Mouse (Mus musculus) kidney, postnatal 0 days (tissue): ENCODE measurements around the gene Pi4ka. TPM values are rescaled to one million over a fixed set of nuclear protein-coding genes. Genes with fewer than 3 reads are reported as not detected.

Experiments used
- ATAC-seq: fragments of 200-750 bp; cut with Nextera tagmentation; replicated peaks from 2 replicates; pipeline ENCODE4 v1.8.0; 2017; ENCODE audit warnings: low read depth, moderate number of reproducible peaks, moderate TSS enrichment, moderate library complexity; ENCODE audit not compliant: low FRiP score
- DNase-seq: peaks from one replicate; pipeline ENCODE4 v3.0.0-alpha.2; 2016; ENCODE audit warnings: low spot score
- H3K27ac ChIP-seq: fragments of 300-500 bp; sonication (generic); 2 replicates; pipeline ENCODE4 v1.5.1; 2014; ENCODE audit warnings: mild to moderate bottlenecking
- H3K27me3 ChIP-seq: fragments of 300-500 bp; sonication (generic); 2 replicates; pipeline ENCODE4 v1.6.1; 2014; ENCODE audit warnings: low read length, mixed read lengths; ENCODE audit not compliant: insufficient read depth
- H3K36me3 ChIP-seq: fragments of 300-500 bp; sonication (generic); 2 replicates; pipeline ENCODE4 v1.6.1; 2014; ENCODE audit warnings: low read length, mixed read lengths; ENCODE audit not compliant: insufficient read depth
- H3K4me1 ChIP-seq: fragments of 300-500 bp; sonication (generic); replicated peaks from 2 replicates; pipeline ENCODE4 v1.6.1; 2014; ENCODE audit warnings: antibody characterized with exemption, low read length, mixed read lengths; ENCODE audit not compliant: insufficient read depth
- H3K4me2 ChIP-seq: fragments of 300-500 bp; sonication (generic); 2 replicates; pipeline ENCODE4 v1.6.1; 2014; ENCODE audit warnings: mild to moderate bottlenecking, low read length, moderate library complexity, mixed read lengths
- H3K4me3 ChIP-seq: fragments of 300-500 bp; sonication (generic); replicated peaks from 2 replicates; pipeline ENCODE4 v1.5.1; 2014; ENCODE audit warnings: low read depth, low read length
- H3K9ac ChIP-seq: fragments of 300-500 bp; sonication (generic); 2 replicates; pipeline ENCODE4 v1.6.1; 2014; ENCODE audit warnings: low read depth, low read length
- H3K9me3 ChIP-seq: fragments of 300-500 bp; sonication (generic); replicated peaks from 2 replicates; pipeline ENCODE4 v1.6.1; 2016; ENCODE audit warnings: low read length, inconsistent platforms, mixed read lengths
- CTCF ChIP-seq: IDR thresholded peaks from 2 replicates; pipeline ENCODE4 v1.5.1; 2016; ENCODE audit warnings: antibody characterized with exemption, low read depth, mild to moderate bottlenecking, moderate library complexity
- WGBS: fragments of 180-500 bp; shearing (Covaris S2); extraction: QIAGEN DNeasy Blood & Tissue Kit; methylation state at CpG from one replicate; pipeline ENCODE4 v1.1.7; 2014; 5-methylcytosine and 5-hydroxymethylcytosine counted together
- polyA plus RNA-seq: library from polyadenylated mRNA; unstranded; fragments of >200 nt; fragmentation: Nextera tagmentation; extraction: Ambion mirVana; gene quantifications from 2 replicates; pipeline ENCODE4 v1.2.1, GENCODE M21; 2015

Pi4ka gene
- polyA plus RNA-seq, 1 experiment from 2014 or later = 27.3 TPM

- Histone ChIP-seq H3K27ac (no peak overlapping the region), H3K9ac (no peak overlapping the region), H3K27me3 (peaks cover 4% of the 10 kb centered on the region; the same call in 1 of the 2 replicates), H3K36me3 (peaks cover 29% of the 10 kb centered on the region), H3K4me2 (no peak overlapping the region), H3K9me3 (no peaks in the 10 kb centered on the region), H3K4me3 (no peak overlapping the region), H3K4me1 (peaks cover 14% of the 10 kb centered on the region)
- no peak for TF ChIP-seq CTCF
- ATAC-seq (no peak), DNase-seq (no peak)
- WGBS = 87% methylated on average over 11 of the region's 11 CpGs
Observed at GRCm38 (mm10) chr16:17280471-17280870, 125.6 kb downstream of the Pi4ka start.

- no peak for TF ChIP-seq CTCF
- Histone ChIP-seq H3K4me2 (peak overlapping the region; percentile 95), H3K27ac (no peak overlapping the region), H3K4me1 (peaks cover 14% of the 10 kb centered on the region), H3K4me3 (peak overlapping the region; percentile 27), H3K9me3 (no peaks in the 10 kb centered on the region), H3K9ac (no peak overlapping the region), H3K27me3 (peaks cover 4% of the 10 kb centered on the region; the same call in 1 of the 2 replicates), H3K36me3 (peaks cover 14% of the 10 kb centered on the region)
- DNase-seq (peak; percentile 47), ATAC-seq (0 out of 2 replicates have a peak, but pooled peaks have one; percentile 9)
- WGBS = 3% methylated on average over 61 of the region's 61 CpGs
Observed at GRCm38 (mm10) chr16:17277342-17278211, 128.5 kb downstream of the Pi4ka start.

DNA sequence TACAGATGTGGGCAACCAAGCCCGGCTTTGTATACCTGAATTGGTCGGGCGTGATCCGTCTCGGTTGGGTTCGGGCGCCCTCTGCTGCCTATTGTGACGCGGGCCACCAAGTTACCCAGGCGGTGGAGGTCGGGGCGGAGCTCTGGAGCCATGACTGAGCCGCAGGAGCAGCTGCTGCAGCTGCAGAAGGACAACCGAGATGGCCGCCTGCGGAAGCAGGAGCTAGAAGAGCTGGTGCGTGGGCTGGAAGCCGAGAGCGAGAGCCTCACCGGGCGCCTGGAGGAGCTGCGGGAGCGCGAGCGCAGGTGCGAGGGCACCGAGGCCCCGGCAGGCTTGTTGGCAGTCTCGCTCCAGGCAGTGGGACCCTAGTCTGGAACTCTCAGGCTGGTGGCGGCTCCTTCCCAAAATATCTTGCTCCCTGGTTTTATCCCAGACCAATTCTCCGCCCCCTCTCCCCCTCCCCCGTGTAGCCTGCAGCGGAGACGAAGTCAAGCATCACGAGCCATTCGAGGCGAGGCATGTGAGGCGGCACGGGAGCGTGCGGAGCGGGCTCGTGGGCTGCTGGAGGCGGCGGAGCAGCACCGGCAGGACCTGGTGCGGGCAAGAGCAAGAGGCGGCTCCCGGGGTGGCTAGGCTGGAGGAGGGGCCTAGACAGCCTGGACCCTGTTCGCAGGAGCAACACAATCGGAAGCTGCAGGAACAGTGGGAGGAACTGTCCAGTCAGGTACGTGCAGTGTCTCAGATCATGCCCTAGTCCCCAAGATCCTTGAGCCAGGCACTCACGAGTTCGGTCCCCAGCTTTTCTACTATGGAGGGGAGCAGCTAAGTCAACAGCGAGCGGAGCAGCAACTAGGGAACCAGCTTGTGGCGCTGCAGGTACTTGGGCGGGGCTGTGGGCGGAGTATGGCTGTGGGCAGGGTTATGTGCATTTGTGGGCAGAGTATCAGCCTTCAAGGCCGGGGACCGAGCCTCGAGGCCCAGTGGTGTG is 129.7 kb downstream of the Pi4ka start:
- Histone ChIP-seq H3K9ac (peak overlapping the region; percentile 62), H3K27me3 (peaks cover 4% of the 10 kb centered on the region; the same call in 1 of the 2 replicates), H3K4me2 (peak overlapping the region; percentile 95), H3K9me3 (no peaks in the 10 kb centered on the region), H3K4me1 (peaks cover 14% of the 10 kb centered on the region), H3K36me3 (peaks cover 4% of the 10 kb centered on the region), H3K4me3 (peak overlapping the region; percentile 53), H3K27ac (peak overlapping the region; percentile 86)
- TF ChIP-seq CTCF = peak; percentile 93
- peak; percentile 85 for ATAC-seq
- under 1% methylated on average over 62 of the region's 62 CpGs for WGBS
- DNase-seq = peak; percentile 94

DNA sequence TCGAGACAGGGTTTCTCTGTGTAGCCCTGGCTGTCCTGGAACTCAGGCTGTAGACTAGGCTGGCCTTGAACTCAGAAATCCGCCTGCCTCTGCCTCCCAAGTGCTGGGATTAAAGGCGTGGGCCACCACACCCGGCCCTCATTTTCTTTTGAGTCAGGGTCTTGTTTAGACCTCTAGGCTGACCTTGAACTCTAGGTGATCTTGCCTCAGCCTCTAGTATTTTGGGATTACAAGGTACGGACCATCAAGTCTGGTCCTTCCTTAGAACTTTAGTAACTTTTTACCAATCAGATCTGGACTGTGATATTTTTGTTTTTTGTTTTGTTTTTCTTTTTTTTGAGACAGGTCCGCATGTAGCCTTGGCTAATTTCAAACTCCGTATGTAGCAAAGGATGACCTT is 130.4 kb downstream of the Pi4ka start, which contains the start of gene Tmem191c:
Gene Tmem191c, plus strand, starts transcription at position 357 of the 400 bp plus-strand sequence.
- H3K9ac ChIP-seq = peak within 1 kb of the TSS; percentile 62
- H3K4me2 ChIP-seq = peak within 1 kb of the TSS; percentile 95
- no peak for TF ChIP-seq CTCF
- peak within 1 kb of the TSS; percentile 86 for H3K27ac ChIP-seq
- H3K9me3 ChIP-seq = no peaks in the 10 kb centered on the region; the same call in 1 of the 2 replicates
- peaks cover 14% of the 10 kb centered on the region for H3K4me1 ChIP-seq
- ATAC-seq (no peak), DNase-seq (no peak)
- H3K4me3 ChIP-seq = peak within 1 kb of the TSS; percentile 53
- 63% methylated on average over 7 of the region's 7 CpGs for WGBS
- H3K27me3 ChIP-seq = peaks cover 4% of the 10 kb centered on the region; the same call in 1 of the 2 replicates
- H3K36me3 ChIP-seq = no peaks in the 10 kb centered on the region

- WGBS = 77% methylated on average over 6 of the region's 6 CpGs
- no peak overlapping the region for H3K9ac ChIP-seq
Observed at GRCm38 (mm10) chr16:17271856-17272255, 134.3 kb downstream of the Pi4ka start.

More at GRCm38 (mm10) chr16:17271856-17272255, 134.3 kb downstream of the Pi4ka start:
- no peaks in the 10 kb centered on the region; the same call in 1 of the 2 replicates for H3K9me3 ChIP-seq
- DNase-seq = no peak
- 0 out of 2 replicates have a peak, but pooled peaks cover under 1% of the 10 kb centered on the region for H3K27me3 ChIP-seq
- no peak overlapping the region for H3K4me3 ChIP-seq
- no peak overlapping the region for H3K4me2 ChIP-seq
- TF ChIP-seq CTCF = no peak
- H3K36me3 ChIP-seq = no peaks in the 10 kb centered on the region
- peaks cover 4% of the 10 kb centered on the region; the same call in 1 of the 2 replicates for H3K4me1 ChIP-seq
- no peak for ATAC-seq
- H3K27ac ChIP-seq = no peak overlapping the region
